Mouse (Mus musculus) heart, postnatal 0 days (tissue): Measurements from ENCODE around the gene Ptgis.

Source experiments
- CTCF ChIP-seq: IDR thresholded peaks from 2 replicates; pipeline ENCODE4 v1.5.1; 2016; ENCODE audit warnings: antibody characterized with exemption, control low read depth, low read depth
- EP300 ChIP-seq: IDR thresholded peaks from 2 replicates; pipeline ENCODE4 v1.6.1; 2016; ENCODE audit warnings: antibody characterized with exemption, low read depth

- TF ChIP-seq CTCF (peak; percentile 90), EP300 (no peak)
Measured at GRCm38 (mm10) chr2:167222152-167222551, 18.3 kb downstream of the Ptgis start.
